Mouse (Mus musculus) limb, embryonic 12.5 days (tissue): ENCODE results near the gene Serpina3m. TPM values are rescaled to one million over a fixed set of nuclear protein-coding genes. Genes with fewer than 3 reads are reported as not detected.
"Not testable (repeated sequence)": the region's sequence is repeated elsewhere in the genome, so short reads cannot be mapped to it uniquely, and the experiment has no call there.

Experiments used
- ATAC-seq: fragments of 200-750 bp; cut with Nextera tagmentation; 2 replicates; pipeline ENCODE4 v1.8.0; 2017; ENCODE audit warnings: low read depth, moderate TSS enrichment; ENCODE audit not compliant: insufficient number of reproducible peaks, insufficient read depth, low FRiP score, low TSS enrichment
- H3K27ac ChIP-seq: fragments of 300-500 bp; sonication (generic); 2 replicates; pipeline ENCODE4 v1.5.1; 2016; ENCODE audit warnings: mild to moderate bottlenecking, moderate library complexity
- H3K27me3 ChIP-seq: fragments of 300-500 bp; sonication (generic); 2 replicates; pipeline ENCODE4 v1.6.1; 2016; ENCODE audit warnings: mild to moderate bottlenecking, moderate library complexity
- H3K36me3 ChIP-seq: fragments of 300-500 bp; sonication (generic); 2 replicates; pipeline ENCODE4 v1.6.1; 2016; ENCODE audit warnings: mild to moderate bottlenecking, moderate library complexity
- H3K4me1 ChIP-seq: fragments of 300-500 bp; sonication (generic); replicated peaks from 2 replicates; pipeline ENCODE4 v1.6.1; 2016
- H3K4me2 ChIP-seq: fragments of 300-500 bp; sonication (generic); 2 replicates; pipeline ENCODE4 v1.6.1; 2016; ENCODE audit warnings: mild to moderate bottlenecking, moderate library complexity
- H3K4me3 ChIP-seq: fragments of 300-500 bp; sonication (generic); replicated peaks from 2 replicates; pipeline ENCODE4 v1.5.1; 2016; ENCODE audit warnings: mild to moderate bottlenecking
- H3K9ac ChIP-seq: fragments of 300-500 bp; sonication (generic); replicated peaks from 2 replicates; pipeline ENCODE4 v1.6.1; 2016; ENCODE audit warnings: mild to moderate bottlenecking, moderate library complexity
- H3K9me3 ChIP-seq: fragments of 300-500 bp; sonication (generic); 2 replicates; pipeline ENCODE4 v1.6.1; 2016; ENCODE audit warnings: mild to moderate bottlenecking, moderate library complexity
- WGBS: fragments of 180-500 bp; shearing (Covaris S2); methylation state at CpG from one replicate; pipeline ENCODE4 v1.1.7; 2016; 5-methylcytosine and 5-hydroxymethylcytosine counted together
- polyA plus RNA-seq: library from polyadenylated mRNA; unstranded; fragments of >200 nt; fragmentation: Nextera tagmentation; extraction: Ambion mirVana; gene quantifications from 2 replicates; pipeline ENCODE4 v1.2.1, GENCODE M21; 2016

Serpina3m gene
- not detected in 2 replicates for polyA plus RNA-seq

- H3K27me3 ChIP-seq, ATAC-seq: not testable (repeated sequence)
- 88% methylated on average over 3 of the region's 3 CpGs for WGBS
These were observed at the start of gene Serpina3m, which contains the start of gene Serpina3k for GRCm38 (mm10) chr12:104338226-104338625. Serpina3m (plus strand) TSS chr12:104338486. Serpina3k (plus strand) TSS chr12:104338486.

DNA sequence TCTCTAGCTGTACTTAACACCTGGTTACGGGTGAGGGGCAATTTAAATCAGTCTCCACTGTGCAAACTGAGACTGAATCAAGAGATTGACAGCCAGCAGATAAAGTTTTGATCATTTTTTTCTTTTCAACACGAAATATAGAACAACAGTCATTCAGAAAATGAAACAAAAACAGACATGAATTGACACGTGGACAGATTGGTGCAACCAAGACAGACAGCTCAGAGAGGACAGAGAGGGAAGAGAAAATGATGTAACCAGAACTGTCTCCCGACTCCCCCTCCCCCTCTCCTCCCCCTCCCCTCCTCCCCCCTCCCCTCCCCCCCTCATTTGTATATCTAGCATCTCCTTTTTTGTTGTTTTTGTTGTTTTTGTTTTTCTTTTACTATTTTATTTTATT is 48.4 kb upstream of the Serpina3m start:
- H3K9me3 ChIP-seq = no peaks in the 10 kb centered on the region
- H3K27me3 ChIP-seq = no peaks in the 10 kb centered on the region
- H3K4me2 ChIP-seq = no peak overlapping the region
- no peak overlapping the region for H3K9ac ChIP-seq
- no peak overlapping the region for H3K27ac ChIP-seq
- 59% methylated on average over 3 of the region's 4 CpGs for WGBS
- no peak for ATAC-seq
- no peaks in the 10 kb centered on the region for H3K4me1 ChIP-seq
- H3K4me3 ChIP-seq = no peak overlapping the region
- H3K36me3 ChIP-seq = no peaks in the 10 kb centered on the region

More at GRCm38 (mm10) chr12:104338226-104338625, at the start of gene Serpina3m, which contains the start of gene Serpina3k:
- H3K9ac ChIP-seq, H3K27ac ChIP-seq, H3K4me1 ChIP-seq, H3K4me3 ChIP-seq, H3K4me2 ChIP-seq, H3K9me3 ChIP-seq, H3K36me3 ChIP-seq: not testable (repeated sequence)

DNA sequence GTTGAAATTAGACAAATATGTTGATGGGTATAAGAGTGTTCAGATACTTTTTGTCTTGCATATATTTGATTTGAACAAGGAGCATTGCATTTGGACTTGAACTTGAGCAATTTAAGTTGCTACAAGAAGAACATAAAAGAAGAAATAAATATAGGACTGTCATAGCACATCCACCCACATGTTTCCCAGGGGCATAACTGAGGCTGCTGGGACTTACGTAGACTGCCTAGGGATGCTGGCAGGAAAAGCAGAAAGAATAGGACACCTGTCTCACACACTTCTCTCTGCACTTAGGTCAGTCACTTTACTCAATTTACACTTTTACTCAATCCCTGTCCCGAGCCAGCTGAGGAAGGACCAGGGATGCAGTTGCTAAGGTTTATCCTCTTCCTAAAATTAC is 44.3 kb upstream of the Serpina3m start:
- 76% methylated on average over 2 of the region's 2 CpGs for WGBS
- Histone ChIP-seq H3K4me1 (no peaks in the 10 kb centered on the region), H3K9me3 (no peaks in the 10 kb centered on the region), H3K27ac (no peak overlapping the region), H3K36me3 (no peaks in the 10 kb centered on the region), H3K9ac (no peak overlapping the region), H3K4me2 (no peak overlapping the region), H3K4me3 (no peak overlapping the region), H3K27me3 (no peaks in the 10 kb centered on the region)
- ATAC-seq = no peak

- no peak overlapping the region for H3K4me2 ChIP-seq
- no peaks in the 10 kb centered on the region for H3K4me1 ChIP-seq
- no peaks in the 10 kb centered on the region for H3K9me3 ChIP-seq
- H3K9ac ChIP-seq = no peak overlapping the region
- H3K27ac ChIP-seq = no peak overlapping the region
- H3K27me3 ChIP-seq = no peaks in the 10 kb centered on the region
- H3K36me3 ChIP-seq = no peaks in the 10 kb centered on the region
- WGBS = 87% methylated on average over 2 of the region's 2 CpGs
- no peak overlapping the region for H3K4me3 ChIP-seq
- no peak for ATAC-seq
These were observed 40.2 kb upstream of the Serpina3m start for GRCm38 (mm10) chr12:104298049-104298448.

- no peak overlapping the region for H3K4me3 ChIP-seq
- no peak overlapping the region for H3K9ac ChIP-seq
- no peak overlapping the region for H3K27ac ChIP-seq
- WGBS = 87% methylated on average over 4 of the region's 4 CpGs
- no peak for ATAC-seq
- H3K36me3 ChIP-seq = no peaks in the 10 kb centered on the region
- H3K4me2 ChIP-seq = no peak overlapping the region
- peaks cover 8% of the 10 kb centered on the region for H3K9me3 ChIP-seq
- no peaks in the 10 kb centered on the region for H3K4me1 ChIP-seq
- no peaks in the 10 kb centered on the region for H3K27me3 ChIP-seq
These were observed 32.3 kb upstream of the Serpina3m start for GRCm38 (mm10) chr12:104305991-104306390.

- no peaks in the 10 kb centered on the region for H3K4me1 ChIP-seq
- no peak within 1 kb of the TSS for H3K4me2 ChIP-seq
- no peak for ATAC-seq
- H3K4me3 ChIP-seq = no peak within 1 kb of the TSS
- 75% methylated on average over 1 of the region's 1 CpGs for WGBS
- H3K27me3 ChIP-seq = no peaks in the 10 kb centered on the region
- no peak within 1 kb of the TSS for H3K27ac ChIP-seq
- peaks cover 12% of the 10 kb centered on the region for H3K9me3 ChIP-seq
- H3K9ac ChIP-seq = no peak within 1 kb of the TSS
- no peaks in the 10 kb centered on the region for H3K36me3 ChIP-seq
These were observed 24.0 kb upstream of the Serpina3m start, which contains the start of gene Serpina3j for GRCm38 (mm10) chr12:104314253-104314652. Serpina3j (plus strand) TSS chr12:104314553.

GRCm38 (mm10) chr12:104322454-104322853 is 15.8 kb upstream of the Serpina3m start:
- no peak overlapping the region for H3K4me2 ChIP-seq
- no peaks in the 10 kb centered on the region for H3K9me3 ChIP-seq
- no peaks in the 10 kb centered on the region for H3K4me1 ChIP-seq
- H3K27ac ChIP-seq = no peak overlapping the region
- ATAC-seq = no peak
- H3K4me3 ChIP-seq = no peak overlapping the region
- no peak overlapping the region for H3K9ac ChIP-seq
- no peaks in the 10 kb centered on the region for H3K36me3 ChIP-seq
- H3K27me3 ChIP-seq = no peaks in the 10 kb centered on the region
- WGBS = 35% methylated on average over 1 of the region's 1 CpGs

- Histone ChIP-seq H3K27ac (no peak overlapping the region), H3K4me3 (no peak overlapping the region), H3K36me3 (no peaks in the 10 kb centered on the region), H3K9me3 (no peaks in the 10 kb centered on the region), H3K4me2 (no peak overlapping the region), H3K9ac (no peak overlapping the region), H3K4me1 (no peaks in the 10 kb centered on the region), H3K27me3 (no peaks in the 10 kb centered on the region)
- no peak for ATAC-seq
- 60% methylated on average over 1 of the region's 1 CpGs for WGBS
These were observed 6.6 kb upstream of the Serpina3m start for GRCm38 (mm10) chr12:104331701-104332100.

- ATAC-seq, H3K36me3 ChIP-seq, H3K4me1 ChIP-seq, H3K4me2 ChIP-seq, H3K4me3 ChIP-seq, H3K9ac ChIP-seq, H3K27me3 ChIP-seq, H3K27ac ChIP-seq, H3K9me3 ChIP-seq: not testable (repeated sequence)
These were observed 1.4 kb upstream of the Serpina3m start for GRCm38 (mm10) chr12:104336873-104337272.

DNA sequence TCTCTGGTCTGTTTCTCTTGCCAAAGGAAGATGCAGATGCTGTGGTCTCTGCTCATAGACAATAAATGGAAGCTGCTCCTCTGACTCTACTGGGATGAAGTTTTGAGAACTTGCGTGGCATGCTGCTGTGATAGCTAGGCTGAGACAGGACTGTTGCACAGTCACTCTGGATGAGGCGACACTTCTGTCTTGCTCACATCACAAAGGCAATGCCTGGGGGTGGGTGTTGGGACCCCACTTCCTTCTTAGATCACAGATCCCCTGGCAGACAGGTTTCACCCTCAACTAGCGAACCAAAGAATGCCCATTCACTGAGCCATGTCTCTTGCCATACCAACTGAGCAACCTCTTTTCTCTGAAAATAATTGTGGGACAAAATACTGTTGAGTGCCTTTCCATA is 419 bp downstream of the Serpina3m start:
- H3K9me3 ChIP-seq = no peaks in the 10 kb centered on the region
- H3K4me1 ChIP-seq = no peaks in the 10 kb centered on the region
- no peak overlapping the region for H3K9ac ChIP-seq
- no peak overlapping the region for H3K4me2 ChIP-seq
- no peak for ATAC-seq
- no peak overlapping the region for H3K27ac ChIP-seq
- WGBS = 90% methylated on average over 3 of the region's 3 CpGs
- no peaks in the 10 kb centered on the region for H3K36me3 ChIP-seq
- H3K4me3 ChIP-seq = no peak overlapping the region
- no peaks in the 10 kb centered on the region for H3K27me3 ChIP-seq

DNA sequence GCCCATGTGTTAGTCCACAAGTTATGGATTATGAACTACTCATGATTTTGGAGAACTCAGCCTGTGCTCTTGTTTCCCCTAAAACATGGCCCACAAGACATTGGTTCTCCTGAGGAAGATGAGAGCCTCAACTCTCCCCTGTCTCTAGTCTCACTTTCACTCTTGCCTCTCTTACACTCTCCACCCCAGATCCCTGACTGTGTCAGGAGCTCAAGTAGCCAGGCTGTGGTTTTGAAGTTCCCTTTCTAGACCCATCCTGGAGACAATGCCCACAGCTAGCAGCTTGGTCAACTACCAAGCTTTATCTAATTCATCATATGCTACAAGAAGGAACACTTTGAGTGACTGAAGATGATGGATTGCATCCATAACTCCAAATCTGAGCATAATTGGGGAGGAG is 4.2 kb downstream of the Serpina3m start:
- not testable (repeated sequence) for H3K4me2 ChIP-seq, H3K4me3 ChIP-seq, H3K36me3 ChIP-seq, H3K9ac ChIP-seq, H3K27me3 ChIP-seq, H3K4me1 ChIP-seq, H3K27ac ChIP-seq, H3K9me3 ChIP-seq, ATAC-seq

- 69% methylated on average over 2 of the region's 2 CpGs for WGBS
- H3K9me3 ChIP-seq = no peaks in the 10 kb centered on the region
These were observed 6.9 kb downstream of the Serpina3m start for GRCm38 (mm10) chr12:104345181-104345580.

More at GRCm38 (mm10) chr12:104345181-104345580, 6.9 kb downstream of the Serpina3m start:
- Histone ChIP-seq H3K27ac (no peak overlapping the region), H3K36me3 (no peaks in the 10 kb centered on the region), H3K4me3 (no peak overlapping the region), H3K4me2 (no peak overlapping the region), H3K27me3 (no peaks in the 10 kb centered on the region), H3K9ac (no peak overlapping the region), H3K4me1 (no peaks in the 10 kb centered on the region)
- ATAC-seq = no peak
